In the genomic region with DNA sequence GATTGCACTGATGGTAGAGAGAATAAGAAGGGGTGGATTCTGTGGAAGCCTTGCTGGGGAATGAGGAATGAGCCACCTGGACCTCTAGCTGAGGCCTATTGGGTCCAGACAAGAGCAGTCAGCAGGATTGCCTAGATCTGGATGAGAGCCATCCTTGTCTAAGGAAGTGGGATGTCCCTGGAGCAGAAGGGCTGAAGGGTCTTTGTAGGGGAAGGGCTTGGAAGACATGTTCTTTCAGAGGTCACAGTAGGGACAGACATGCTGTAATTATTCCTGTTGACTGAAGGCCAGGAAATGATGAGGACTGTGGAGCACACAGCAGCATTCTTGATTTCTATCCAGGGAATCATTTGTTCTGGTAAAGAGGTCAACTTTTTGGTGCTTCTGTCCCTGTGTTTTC, we compare ENCODE assay signal across 16 mouse cellular contexts.
A peak's percentile ranks its signal among the peaks of the same experiment; 100 is the strongest.
DNase-seq lines count a peak whose midpoint lies in the region; ATAC-seq and TF ChIP-seq lines count a peak whose summit lies in the region.
"Had no signal": no experiment of that assay in that cellular context is flagged by ENCODE, and none has a peak within 500 bp of the region (broad histone marks: within the 10 kb centered on the region; RNA-seq: fewer than 3 reads in every experiment).

No protein-coding gene starts in this region.

- ATAC-seq in hindbrain, embryonic 16.5 days = peak; percentile 69
- ATAC-seq in hindbrain, embryonic 14.5 days (ENCODE audit: low FRiP score) = no peak
- no peak for ATAC-seq in kidney, postnatal 0 days (replicated peaks; ENCODE audit: low FRiP score, low read depth)
- ATAC-seq: inflammation-experienced regulatory T-cells, adult 6 months; liver, postnatal 0 days had no signal

- DNase-seq in hindbrain, embryonic 14.5 days (ENCODE audit: low spot score) = no peak
- peak; percentile 56 for DNase-seq in brain, adult 2 months (ENCODE audit: low read depth, low spot score)
- DNase-seq in cerebellum, adult 8-10 months = peak; percentile 8
- DNase-seq in kidney, postnatal 0 days (ENCODE audit: low spot score) = peak; percentile 68
- DNase-seq in urinary bladder, postnatal 25 days (ENCODE audit: low spot score) = no peak
- DNase-seq in frontal cortex, postnatal 14 days (ENCODE audit: low spot score in 2 of 2) = no peak
- DNase-seq in gastrocnemius, postnatal 4 days (ENCODE audit: low spot score in 2 of 2) = no peak
- DNase-seq: layer of hippocampus, adult 9-11 months; liver, postnatal 0 days; thymus, postnatal 36 days had no signal

- no peak for TF ChIP-seq CTCF in kidney, postnatal 0 days (IDR thresholded peaks at IDR 0.05; ENCODE audit: low read depth)

- H3K4me1 ChIP-seq in hindbrain, embryonic 16.5 days (ENCODE audit: control insufficient read depth, insufficient read depth, low read depth, low read length) = no peaks in the 10 kb centered on the region
- H3K4me1 ChIP-seq in hindbrain, embryonic 14.5 days (replicated peaks; ENCODE audit: control insufficient read depth, insufficient read depth, low read length) = no peaks in the 10 kb centered on the region
- H3K4me1 ChIP-seq in kidney, postnatal 0 days (replicated peaks; ENCODE audit: insufficient read depth, low read length) = no peaks in the 10 kb centered on the region
- H3K4me1 ChIP-seq: stomach, embryonic 15.5 days had no signal

- H3K4me3 ChIP-seq in hindbrain, embryonic 16.5 days (ENCODE audit: low read length) = no peak overlapping the region
- H3K4me3 ChIP-seq in hindbrain, embryonic 14.5 days (replicated peaks; ENCODE audit: low read length) = no peak overlapping the region
- no peak overlapping the region for H3K4me3 ChIP-seq in kidney, postnatal 0 days (replicated peaks; ENCODE audit: low read depth, low read length)
- H3K4me3 ChIP-seq: erythroblast, embryonic 14.5 days; heart, embryonic 13.5 days; stomach, embryonic 15.5 days had no signal

- H3K9ac ChIP-seq in hindbrain, embryonic 16.5 days (ENCODE audit: low read depth, low read length) = no peak overlapping the region
- no peak overlapping the region for H3K9ac ChIP-seq in hindbrain, embryonic 14.5 days
- no peak overlapping the region for H3K9ac ChIP-seq in kidney, postnatal 0 days (ENCODE audit: low read depth, low read length)
- H3K9ac ChIP-seq: heart, embryonic 13.5 days; liver, postnatal 0 days; stomach, embryonic 15.5 days had no signal

- H3K9me3 ChIP-seq in hindbrain, embryonic 16.5 days (ENCODE audit: control insufficient read depth, low read length) = no peaks in the 10 kb centered on the region
- no peaks in the 10 kb centered on the region for H3K9me3 ChIP-seq in hindbrain, embryonic 14.5 days (ENCODE audit: control insufficient read depth, low read length)
- no peaks in the 10 kb centered on the region for H3K9me3 ChIP-seq in kidney, postnatal 0 days (replicated peaks; ENCODE audit: low read length)
- H3K9me3 ChIP-seq: heart, embryonic 13.5 days; stomach, embryonic 15.5 days had no signal

- no peaks in the 10 kb centered on the region for H3K36me3 ChIP-seq in hindbrain, embryonic 16.5 days (ENCODE audit: control insufficient read depth, insufficient read depth, low read length)
- no peaks in the 10 kb centered on the region for H3K36me3 ChIP-seq in hindbrain, embryonic 14.5 days (replicated peaks; ENCODE audit: control insufficient read depth, insufficient read depth)
- no peaks in the 10 kb centered on the region for H3K36me3 ChIP-seq in kidney, postnatal 0 days (ENCODE audit: insufficient read depth, low read length)
- H3K36me3 ChIP-seq: heart, embryonic 13.5 days; stomach, embryonic 15.5 days had no signal

- H3K4me2 ChIP-seq in hindbrain, embryonic 16.5 days (ENCODE audit: low read length) = no peak overlapping the region
- H3K4me2 ChIP-seq in hindbrain, embryonic 14.5 days (replicated peaks) = no peak overlapping the region
- H3K4me2 ChIP-seq in kidney, postnatal 0 days (ENCODE audit: low read length) = no peak overlapping the region
- H3K4me2 ChIP-seq: heart, embryonic 13.5 days; midbrain, embryonic 11.5 days; stomach, embryonic 15.5 days had no signal

- H3K27ac ChIP-seq in hindbrain, embryonic 16.5 days (ENCODE audit: low read depth, low read length) = no peak overlapping the region
- H3K27ac ChIP-seq in hindbrain, embryonic 14.5 days = no peak overlapping the region
- H3K27ac ChIP-seq in kidney, postnatal 0 days = no peak overlapping the region
- H3K27ac ChIP-seq: heart, embryonic 13.5 days; stomach, embryonic 15.5 days had no signal

- H3K27me3 ChIP-seq in hindbrain, embryonic 16.5 days (replicated peaks; ENCODE audit: control insufficient read depth, insufficient read depth, low read length) = no peaks in the 10 kb centered on the region
- no peaks in the 10 kb centered on the region for H3K27me3 ChIP-seq in hindbrain, embryonic 14.5 days (ENCODE audit: control insufficient read depth, insufficient read depth, low read length)
- no peaks in the 10 kb centered on the region for H3K27me3 ChIP-seq in kidney, postnatal 0 days (ENCODE audit: insufficient read depth, low read length)
- H3K27me3 ChIP-seq: heart, embryonic 13.5 days; stomach, embryonic 15.5 days had no signal

Comparison
In these comparisons a context has a peak if more than half of its experiments do, and no peak if none do; other contexts are left out.
1. DNase-seq: peak in brain, adult 2 months (single experiment), cerebellum, adult 8-10 months (single experiment) and kidney, postnatal 0 days (single experiment); none in hindbrain, embryonic 14.5 days (single experiment), urinary bladder, postnatal 25 days (single experiment), frontal cortex, postnatal 14 days (0 of 2) and gastrocnemius, postnatal 4 days (0 of 2).